Mouse (Mus musculus) retina, postnatal 1 day (tissue): ENCODE results near the gene Gpatch1.
"Not testable (repeated sequence)": the region's sequence is repeated elsewhere in the genome, so short reads cannot be mapped to it uniquely, and the experiment has no call there.

Experiments
- DNase-seq: peaks from one replicate; pipeline ENCODE4 v3.0.0-alpha.2; 2012

Gpatch1 gene

DNA sequence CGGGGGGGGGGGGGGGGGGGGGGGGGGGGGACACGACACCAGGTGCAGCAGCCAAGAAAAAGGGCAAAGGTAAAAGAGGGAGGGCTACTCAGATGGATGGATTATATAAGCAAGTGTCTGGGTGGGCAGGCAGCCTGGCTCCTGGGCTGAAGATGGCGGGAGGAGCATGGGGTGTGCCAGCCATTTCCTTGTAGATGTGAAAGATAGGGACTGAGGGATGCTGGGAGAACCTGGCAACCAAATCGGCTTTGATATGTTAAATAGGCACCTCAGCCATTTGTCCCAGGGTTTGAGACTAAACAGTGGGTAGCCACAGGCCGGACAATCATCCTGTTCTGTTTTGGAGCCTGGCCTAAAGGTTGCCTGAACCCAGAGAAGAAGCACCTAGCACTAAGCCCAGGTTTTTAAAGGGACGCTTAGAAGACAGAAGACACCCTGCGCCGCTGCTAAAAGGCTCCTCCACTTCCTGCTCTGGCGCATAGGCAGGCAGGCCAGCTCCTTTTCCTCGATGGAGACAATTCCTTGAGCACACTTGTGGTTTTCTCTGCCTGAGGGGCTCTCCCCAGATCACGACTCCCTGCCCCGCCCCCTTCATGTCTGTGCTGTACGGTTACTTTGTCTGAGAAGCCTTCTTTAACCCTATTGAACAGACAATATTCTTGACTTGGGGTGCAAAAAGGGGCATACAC, 4.6 kb upstream of the Gpatch1 start:
- DNase-seq = peak; percentile 15

DNA sequence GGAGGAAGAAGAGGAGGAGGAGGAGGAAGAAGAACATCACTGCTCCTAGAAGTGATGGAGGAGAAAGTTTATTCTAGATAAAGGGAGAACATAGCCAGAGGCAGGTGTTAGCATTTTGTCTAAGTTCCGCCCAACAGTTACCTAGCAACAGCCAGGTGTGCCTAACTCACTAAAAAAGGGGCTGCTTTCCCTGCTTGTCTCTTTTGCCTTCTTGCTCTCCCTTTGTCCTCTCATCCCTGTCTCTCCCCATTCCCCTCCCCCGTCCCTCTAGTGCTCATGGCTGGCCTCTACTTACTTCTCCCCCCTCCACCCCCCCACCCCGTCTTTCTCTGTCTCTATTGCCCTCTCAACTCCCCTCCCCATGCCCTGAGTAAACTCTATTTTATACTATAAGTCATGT, 3.9 kb upstream of the Gpatch1 start:
- no peak for DNase-seq

DNA sequence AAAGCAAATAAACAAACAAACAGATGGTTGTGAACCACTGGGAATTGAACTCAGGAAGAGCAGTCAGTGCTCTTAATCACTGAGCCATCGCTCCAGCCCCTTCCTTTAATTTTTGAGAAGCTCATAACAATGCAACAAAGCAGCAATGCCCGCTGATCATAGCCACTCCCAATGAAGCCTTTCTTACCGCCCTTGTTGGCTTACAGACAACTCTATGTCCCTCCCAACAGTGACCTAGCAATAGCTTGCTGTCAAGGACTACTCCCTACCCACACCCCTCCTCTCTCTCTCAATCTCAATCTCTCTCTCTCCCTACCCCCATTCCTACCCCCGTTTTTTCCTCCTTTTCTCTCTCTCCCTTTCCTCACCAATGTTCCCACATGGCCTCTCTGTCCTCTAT, 1.5 kb upstream of the Gpatch1 start:
- DNase-seq = no peak

DNA sequence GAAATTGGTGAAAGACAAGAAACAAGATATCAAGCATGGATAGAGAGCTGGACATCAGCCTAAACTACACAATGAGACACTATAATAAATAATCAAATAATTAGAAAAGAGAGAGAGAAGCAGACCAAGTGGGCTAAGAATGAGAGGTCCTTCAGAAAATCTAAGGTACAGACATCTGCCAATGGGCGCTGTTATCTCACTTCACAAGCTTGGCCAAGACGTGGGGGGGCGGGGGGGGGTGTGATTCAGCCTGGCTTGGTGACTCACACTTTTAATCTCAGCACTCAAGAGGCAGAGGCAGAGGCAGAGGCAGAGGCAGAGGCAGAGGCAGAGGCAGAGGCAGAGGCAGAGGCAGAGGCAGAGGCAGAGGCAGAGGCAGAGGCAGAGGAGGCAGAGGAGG, 981 bp upstream of the Gpatch1 start:
- not testable (repeated sequence) for DNase-seq

DNA sequence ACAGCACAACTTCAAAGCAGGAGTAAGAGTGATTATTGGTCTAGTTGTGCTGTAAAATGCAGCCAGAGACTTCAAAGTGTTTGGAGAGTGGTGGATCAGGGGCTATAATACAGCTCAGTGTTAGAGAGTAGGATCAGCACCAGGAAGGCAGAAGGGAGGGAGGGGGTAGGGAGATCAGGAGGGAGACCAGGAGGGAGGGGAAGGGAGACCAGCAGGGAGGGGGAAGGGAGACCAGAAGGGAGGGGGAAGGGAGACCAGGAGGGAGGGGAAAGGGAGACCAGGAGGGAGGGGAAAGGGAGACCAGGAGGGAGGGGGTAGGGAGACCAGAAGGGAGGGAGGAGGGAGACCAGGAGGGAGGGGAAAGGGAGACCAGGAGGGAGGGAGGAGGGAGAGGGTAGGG, 4.1 kb downstream of the Gpatch1 start:
- peak; percentile 71 for DNase-seq

DNA sequence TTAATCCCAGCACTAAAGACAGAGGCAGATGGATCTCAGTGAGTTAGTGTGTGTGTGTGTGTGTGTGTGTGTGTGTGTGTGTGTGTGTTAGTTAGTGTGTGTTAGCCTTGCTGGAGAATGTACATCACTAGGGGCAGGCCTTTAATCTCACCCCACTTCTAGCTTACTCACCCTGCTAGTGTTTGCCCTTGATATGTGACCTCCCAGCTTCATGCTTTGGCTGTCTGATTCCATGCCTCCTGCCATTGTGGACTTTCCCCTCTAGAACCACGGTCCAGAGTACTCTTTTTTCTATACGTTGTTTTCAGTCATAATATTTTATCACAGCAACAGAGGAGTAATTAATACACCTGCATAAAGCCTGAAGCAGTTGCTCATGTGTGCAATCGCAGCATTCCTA, 7.0 kb downstream of the Gpatch1 start:
- no peak for DNase-seq

DNA sequence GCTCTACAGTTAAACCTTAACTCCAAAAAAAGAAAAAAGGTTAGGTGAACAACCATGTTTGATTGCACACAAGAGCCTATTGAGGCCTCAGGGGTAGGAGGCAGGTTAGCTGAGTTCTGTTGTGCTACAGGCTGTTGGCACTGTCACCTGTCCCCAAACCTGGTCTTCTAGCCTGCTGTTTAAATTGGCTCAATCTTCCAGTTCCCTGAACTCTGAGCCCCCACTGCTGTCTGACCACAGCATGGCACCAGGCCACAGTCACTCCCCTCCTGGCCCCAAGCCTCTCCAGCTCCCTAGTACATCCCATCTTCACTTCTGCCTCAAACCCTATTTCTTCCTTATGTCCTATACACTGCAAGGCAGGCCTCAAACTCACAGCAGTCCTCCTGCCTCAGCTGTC, 17.4 kb downstream of the Gpatch1 start:
- no peak for DNase-seq

DNA sequence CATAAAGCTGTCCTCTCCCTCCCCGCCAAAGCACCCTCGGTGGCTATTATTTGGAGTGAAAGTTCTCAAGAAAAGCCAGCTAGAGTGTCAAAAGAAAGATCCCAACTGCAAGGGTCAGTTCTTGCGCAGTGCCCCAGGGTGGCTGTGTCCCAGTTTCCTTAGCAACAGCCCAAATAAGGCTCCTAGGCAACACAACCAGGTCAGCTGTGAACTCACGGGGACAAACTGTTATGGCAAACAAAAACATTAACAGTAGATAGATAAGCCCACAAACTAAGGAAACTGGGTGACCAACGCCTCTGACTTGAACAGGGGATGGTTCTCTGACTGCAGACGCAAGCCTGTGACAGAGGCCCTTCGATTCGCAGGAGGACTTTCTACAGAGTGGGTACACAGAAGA, 18.6 kb downstream of the Gpatch1 start:
- peak; percentile 86 for DNase-seq

DNA sequence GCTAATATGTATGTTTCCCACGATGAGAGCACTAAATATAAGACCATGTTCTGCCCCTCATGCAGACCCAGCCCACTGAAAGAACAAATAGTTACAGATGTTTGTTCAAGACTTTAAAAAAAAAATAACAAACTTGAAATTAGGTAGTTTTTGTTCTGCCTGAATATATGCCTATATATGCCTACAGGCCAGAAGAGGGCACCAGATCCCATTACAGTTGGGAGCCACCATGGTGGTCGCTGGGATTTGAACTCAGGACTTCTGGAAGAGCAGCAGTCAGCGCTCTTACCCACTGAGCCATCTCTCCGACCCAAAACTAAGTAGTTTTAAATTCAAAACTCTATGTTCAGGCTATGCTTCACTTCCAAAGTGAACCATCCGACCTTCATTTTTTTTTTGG, 20.4 kb downstream of the Gpatch1 start:
- no peak for DNase-seq

DNA sequence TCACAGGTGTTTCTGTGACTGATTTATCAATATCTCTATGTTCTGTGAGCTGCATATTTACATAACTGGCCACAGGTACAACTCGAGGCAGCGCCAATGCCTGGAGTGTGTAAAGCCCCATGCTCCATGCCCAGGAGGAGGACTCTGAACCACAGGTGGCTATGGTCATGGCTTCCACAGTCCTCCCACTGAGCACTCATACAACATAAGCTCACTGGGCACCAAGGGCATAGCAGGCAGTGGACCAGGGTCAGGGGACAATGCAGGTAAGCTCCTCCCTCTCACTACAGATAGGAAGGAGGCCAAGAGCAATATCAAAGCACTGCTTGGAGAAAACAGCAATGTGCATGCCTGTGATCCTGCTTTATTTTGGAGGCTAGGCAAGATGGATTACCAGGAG, 22.6 kb downstream of the Gpatch1 start:
- no peak for DNase-seq

DNA sequence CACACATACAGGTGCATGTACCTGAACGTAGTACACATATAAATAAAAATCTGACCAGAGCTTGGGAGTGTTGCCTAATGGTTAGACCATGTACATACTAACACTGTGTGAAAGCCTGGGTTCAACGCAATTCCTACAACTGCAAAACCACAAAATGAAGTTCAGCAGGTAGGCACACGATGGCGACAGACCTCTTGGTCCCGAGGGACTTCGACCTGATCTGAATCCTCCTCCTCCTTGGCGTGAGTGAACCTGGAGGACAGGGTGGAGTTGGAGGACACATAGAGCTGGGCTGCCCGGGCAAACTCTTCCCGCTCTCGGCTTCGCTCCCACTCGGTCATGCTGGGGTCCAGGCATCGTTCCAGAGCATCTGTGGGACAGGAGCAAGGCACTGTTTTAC, 24.8 kb downstream of the Gpatch1 start:
- DNase-seq = no peak

DNA sequence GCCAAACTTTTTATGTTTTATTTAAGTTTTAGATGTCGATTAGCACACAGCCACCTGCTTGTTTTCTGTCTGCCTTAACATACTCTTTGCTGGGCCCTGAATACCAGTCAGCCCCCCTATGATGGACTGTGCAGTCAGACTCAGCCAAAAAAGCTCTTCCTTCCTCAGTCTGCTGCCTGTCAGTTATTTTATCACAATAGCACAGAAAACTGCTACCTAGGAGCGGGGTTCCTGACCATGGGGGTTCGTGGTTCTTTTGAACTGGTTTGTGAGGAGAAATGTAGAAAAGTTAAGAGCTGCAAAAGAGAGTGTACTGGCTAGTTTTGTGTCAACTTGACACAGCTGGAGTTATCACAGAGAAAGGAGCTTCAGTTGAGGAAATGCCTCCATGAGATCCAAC, 39.3 kb downstream of the Gpatch1 start:
- DNase-seq = no peak

DNA sequence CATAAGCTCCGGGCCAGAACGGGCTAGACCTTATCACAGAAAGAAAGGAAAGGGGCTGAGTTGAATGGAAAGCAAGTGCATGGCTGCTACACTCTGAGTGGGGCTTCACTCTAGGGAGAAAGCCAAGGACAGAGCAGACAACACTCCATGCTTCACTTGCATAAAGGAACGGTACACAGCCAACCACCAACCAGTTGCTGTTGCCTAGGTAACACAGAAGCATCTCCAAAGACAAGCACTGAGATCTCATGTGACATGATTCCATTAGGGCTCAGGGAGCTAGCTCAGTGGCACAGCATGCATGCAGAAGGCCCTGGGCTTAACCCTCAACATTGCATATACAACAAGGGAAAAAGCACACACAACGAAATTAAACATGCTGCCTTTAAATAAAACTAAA, 40.8 kb downstream of the Gpatch1 start:
- DNase-seq = peak; percentile 41

DNA sequence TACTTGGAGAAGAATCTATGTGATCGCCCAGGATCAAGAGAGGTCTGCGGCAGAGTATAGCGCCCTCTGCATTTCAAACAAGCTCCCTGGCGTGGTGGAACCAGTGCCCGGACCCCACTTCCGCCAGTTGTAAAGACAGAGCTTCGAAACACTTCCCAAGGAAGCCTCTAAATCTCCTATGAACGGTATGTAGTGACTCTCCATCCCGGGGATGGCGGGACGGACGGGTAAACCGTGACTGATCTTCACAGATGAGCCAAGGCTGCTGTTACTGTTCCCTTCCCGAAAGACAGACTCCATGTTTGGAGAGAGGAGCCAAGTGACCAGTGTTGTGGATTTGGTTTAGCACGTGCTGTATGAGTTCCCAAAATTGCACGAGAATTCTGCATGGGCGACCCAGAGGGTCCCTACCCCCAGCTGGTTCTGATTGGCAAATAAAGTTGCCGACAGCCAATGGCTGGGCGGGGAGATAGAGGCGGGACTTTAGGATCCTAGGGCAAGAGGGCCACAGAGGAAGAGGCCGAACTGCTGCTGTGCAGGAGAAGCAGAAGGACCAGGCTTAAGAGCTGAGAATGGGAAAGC, 48.7 kb downstream of the Gpatch1 start:
- DNase-seq = peak; percentile 81

DNA sequence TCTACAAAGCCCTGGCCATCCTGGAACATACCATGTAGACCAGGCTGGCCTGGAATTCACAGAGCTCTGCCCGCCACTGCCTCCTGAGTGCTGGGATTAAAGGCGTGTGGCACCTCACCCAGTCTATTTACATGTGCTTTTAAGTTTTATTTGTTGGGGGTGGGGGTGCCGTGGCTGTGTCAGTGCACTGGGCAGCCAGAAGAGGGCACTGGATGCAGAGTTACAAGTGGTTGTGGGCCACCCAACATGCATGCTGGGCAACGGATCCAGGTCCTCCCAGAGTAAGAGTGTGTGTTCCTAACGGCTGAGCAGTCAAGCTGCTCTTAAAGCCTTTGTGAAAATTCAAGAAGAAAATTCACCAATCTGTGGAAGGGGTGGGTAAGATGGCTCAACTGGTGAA, 50.4 kb downstream of the Gpatch1 start:
- DNase-seq = peak; percentile 30

DNA sequence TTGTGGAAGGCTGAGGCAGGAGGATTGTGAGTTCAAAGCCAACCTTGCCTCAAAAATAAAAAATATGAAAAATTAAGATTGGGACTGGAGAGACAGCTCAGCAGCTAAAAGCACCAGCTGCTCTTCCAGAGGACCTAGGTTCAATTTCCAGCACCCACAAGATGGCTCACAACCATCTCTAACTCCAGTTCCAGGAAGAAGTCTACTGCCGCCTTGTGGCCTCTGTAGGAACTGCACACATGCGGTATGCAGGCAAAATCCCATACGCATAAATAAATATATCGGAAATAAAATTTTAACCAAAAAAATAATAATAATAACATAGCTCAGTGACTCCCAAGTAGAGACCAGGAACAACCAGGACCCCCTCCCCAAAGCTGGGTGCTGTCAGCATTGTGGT, 51.6 kb downstream of the Gpatch1 start:
- DNase-seq = no peak

DNA sequence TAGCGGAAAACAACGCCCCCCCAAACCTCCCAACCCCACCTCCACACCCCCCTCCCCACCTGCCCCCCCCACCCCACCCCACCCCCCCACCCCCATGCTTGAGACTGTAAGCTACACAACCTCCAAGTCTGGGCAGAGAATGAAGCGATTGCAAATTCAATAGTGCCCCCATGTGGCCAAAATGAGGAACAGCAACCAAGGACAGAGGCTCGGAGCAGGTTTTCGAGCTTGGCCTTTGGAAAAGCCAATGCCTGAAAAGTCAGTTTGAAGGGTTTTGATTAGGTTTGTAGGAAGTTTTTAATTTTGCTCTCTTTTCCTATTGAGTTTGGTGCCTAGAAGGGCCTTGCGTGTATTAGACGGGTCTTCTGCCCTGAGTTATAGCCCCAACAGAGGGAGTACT, 53.5 kb downstream of the Gpatch1 start:
- DNase-seq = peak; percentile 78

DNA sequence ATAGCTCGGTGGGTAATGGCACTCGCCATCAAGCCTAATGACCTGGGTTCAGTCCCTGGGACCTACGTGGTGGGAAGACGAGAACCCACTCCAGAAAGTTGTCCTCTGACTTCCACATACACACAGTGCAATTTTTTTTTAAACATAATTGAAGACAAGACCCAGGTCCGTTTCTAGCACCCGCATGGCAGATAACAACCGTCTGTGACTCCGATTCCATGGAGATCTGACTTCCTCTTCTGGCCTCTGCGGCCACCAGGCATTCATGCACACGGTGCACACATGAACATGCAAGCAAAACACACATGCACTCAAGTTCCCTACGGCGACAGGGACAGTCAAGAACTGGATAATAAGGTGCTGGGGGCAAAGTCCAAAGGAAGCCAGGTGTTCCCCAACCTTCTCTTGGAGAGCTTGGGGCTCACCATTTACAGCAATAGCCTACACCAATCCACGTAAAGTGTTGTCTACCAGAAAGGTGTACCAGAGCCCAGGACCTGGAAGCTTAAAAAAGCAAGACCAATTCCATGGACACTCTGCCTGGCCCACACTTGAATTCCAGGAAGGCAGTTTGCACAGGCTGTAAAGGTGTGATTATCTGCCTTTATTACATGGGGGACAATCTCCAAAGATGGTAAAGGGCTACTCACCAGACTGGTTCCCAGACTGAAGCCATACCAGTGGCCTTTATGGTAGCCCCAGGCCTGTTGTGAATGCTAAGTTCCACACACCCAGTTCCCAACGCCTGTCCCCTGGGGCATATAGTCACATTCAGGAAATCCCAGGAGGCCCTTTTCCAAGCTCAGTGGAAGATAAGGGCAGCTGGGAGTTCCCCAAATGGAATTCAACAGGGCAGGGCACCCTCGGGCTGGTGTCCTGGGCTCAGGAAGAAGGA, 54.4 kb downstream of the Gpatch1 start:
- no peak for DNase-seq

DNA sequence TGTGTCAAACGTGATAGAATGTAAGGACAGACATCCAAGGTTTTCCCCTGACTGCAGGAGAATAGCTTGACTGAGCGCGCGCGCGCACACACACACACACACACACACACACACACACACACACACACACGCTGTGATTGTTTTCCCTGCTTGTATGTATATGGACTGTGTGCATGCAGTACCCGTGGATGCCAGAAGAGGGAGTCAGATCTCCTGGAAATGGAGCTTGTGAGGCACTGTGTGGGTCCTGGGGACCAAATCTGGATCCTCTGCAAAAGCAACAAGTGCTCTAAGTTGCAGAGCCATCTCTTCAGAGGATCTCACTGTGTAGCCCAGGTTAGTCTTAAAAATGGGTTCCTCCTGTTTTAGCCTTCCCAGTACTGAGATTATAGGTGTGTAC, 58.9 kb downstream of the Gpatch1 start:
- DNase-seq = peak; percentile 40

DNA sequence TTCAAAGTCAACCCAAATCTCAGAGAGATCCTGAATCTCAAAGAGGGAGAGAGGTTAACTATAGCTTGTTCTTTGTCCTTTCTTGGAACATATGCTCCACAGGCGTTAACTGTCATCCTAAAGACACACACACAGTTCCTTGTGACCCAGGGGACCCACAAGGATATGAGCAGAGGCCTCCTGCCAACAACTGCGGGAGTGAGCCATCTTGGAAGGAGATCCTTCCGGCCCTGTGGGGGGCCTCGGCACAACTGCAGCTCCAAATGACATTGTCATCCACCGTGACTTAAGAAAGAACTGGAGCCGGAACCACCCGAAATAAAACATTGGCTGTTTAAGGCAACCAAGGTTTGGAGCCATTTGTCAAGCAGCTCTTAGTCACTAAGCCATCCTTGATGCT, 59.9 kb downstream of the Gpatch1 start:
- no peak for DNase-seq

DNA sequence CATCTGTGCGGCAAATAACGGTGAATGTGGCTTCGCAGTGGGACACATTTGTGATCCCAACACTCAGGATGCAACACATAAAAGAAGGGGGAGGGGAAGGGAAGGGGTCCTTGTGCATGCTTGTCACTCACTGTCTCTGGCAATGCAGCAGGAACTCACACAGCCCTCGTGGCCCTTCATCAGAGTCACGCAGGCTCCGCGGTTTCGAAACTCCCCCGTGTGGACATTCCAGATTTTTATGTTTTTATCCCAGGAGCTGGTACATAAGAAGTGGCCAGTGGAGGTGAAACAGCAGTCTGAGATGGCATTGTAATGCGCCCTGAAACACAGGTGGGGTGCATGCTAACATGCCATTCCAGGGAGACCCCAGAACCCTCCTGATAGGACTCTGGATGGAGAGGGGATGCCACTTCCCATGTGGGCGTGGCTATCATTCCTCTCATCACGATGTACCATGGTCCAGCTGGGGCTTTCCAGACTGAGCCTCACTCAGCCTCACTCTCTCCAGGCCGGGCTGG, 66.1 kb downstream of the Gpatch1 start:
- peak; percentile 74 for DNase-seq

DNA sequence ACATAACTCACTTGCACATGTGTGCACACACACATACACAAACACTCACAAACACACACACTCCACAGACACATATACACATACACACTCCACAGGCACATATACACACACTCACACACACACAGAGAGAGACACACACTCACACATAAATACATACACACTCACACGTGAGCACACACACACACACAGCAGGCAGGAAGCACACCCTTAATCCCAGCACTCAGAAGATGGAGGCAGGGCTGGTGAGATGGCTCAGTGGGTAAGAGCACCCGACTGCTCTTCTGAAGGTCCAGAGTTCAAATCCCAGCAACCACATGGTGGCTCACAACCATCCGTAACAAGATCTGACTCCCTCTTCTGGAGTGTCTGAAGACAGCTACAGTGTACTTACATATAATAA, 80.3 kb downstream of the Gpatch1 start:
- DNase-seq = not testable (repeated sequence)

DNA sequence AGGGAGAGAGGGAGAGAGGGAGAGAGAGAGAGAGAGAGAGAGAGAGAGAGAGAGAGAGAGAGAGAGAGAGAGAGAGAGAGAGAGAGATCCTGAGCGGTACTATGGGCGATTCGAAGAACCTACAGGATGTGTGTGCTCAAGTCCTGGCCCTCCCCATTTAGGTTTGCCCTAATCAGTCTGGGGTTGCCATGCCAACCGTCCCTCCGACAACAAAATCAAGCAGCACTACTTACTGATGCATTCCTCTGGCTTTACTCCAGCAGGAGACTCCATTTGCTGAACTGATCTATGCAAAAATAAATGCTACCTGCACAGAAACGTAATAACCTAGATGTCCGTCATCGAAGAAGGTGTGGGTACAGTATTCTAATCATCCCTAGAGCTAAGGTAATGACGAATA, 82.9 kb downstream of the Gpatch1 start:
- peak; percentile 90 for DNase-seq
